Mouse (Mus musculus): ENCODE measurements around the gene Zdhhc8.

Zdhhc8 gene

GRCm38 (mm10) chr16:18231047-18231446 lies 3.9 kb downstream of the Zdhhc8 start:
- DNase-seq (ENCODE audit: low read depth, low spot score): no peak

- DNase-seq (ENCODE audit: low read depth, low spot score): no peak
Measured at GRCm38 (mm10) chr16:18230617-18231016, 4.3 kb downstream of the Zdhhc8 start.

- DNase-seq (ENCODE audit: low read depth, low spot score): peak; percentile 77
Measured at GRCm38 (mm10) chr16:18229622-18230021, 5.3 kb downstream of the Zdhhc8 start.

GRCm38 (mm10) chr16:18228856-18229255 lies 6.1 kb downstream of the Zdhhc8 start:
- DNase-seq (ENCODE audit: low read depth, low spot score): no peak

GRCm38 (mm10) chr16:18227897-18228422 lies 7.0 kb downstream of the Zdhhc8 start:
- DNase-seq (ENCODE audit: low read depth, low spot score): no peak

GRCm38 (mm10) chr16:18227187-18227586 lies 7.7 kb downstream of the Zdhhc8 start:
- DNase-seq (ENCODE audit: low read depth, low spot score): no peak

GRCm38 (mm10) chr16:18222188-18222587 lies 12.7 kb downstream of the Zdhhc8 start:
- DNase-seq (ENCODE audit: low read depth, low spot score): no peak

GRCm38 (mm10) chr16:18221543-18221898 lies 13.4 kb downstream of the Zdhhc8 start:
- DNase-seq (ENCODE audit: low read depth, low spot score): no peak

GRCm38 (mm10) chr16:18220856-18221542 lies 13.9 kb downstream of the Zdhhc8 start:
- DNase-seq (ENCODE audit: low read depth, low spot score): no peak

- no peak for DNase-seq (ENCODE audit: low read depth, low spot score)
Measured at GRCm38 (mm10) chr16:18220001-18220400, 14.9 kb downstream of the Zdhhc8 start.

GRCm38 (mm10) chr16:18218580-18218996 lies 16.3 kb downstream of the Zdhhc8 start:
- no peak for DNase-seq (ENCODE audit: low read depth, low spot score)

- no peak for DNase-seq (ENCODE audit: low read depth, low spot score)
Measured at GRCm38 (mm10) chr16:18217579-18217978, 17.4 kb downstream of the Zdhhc8 start, which contains the start of gene Ccdc188. Gene Ccdc188 (plus strand): TSS chr16:18217879.

GRCm38 (mm10) chr16:18214858-18215257 lies 20.1 kb downstream of the Zdhhc8 start:
- DNase-seq (ENCODE audit: low read depth, low spot score): no peak

- no peak for DNase-seq (ENCODE audit: low read depth, low spot score)
Measured at GRCm38 (mm10) chr16:18213689-18214088, 21.2 kb downstream of the Zdhhc8 start.

GRCm38 (mm10) chr16:18211417-18212171 lies 23.3 kb downstream of the Zdhhc8 start:
- DNase-seq (ENCODE audit: low read depth, low spot score): no peak

GRCm38 (mm10) chr16:18210701-18211416 lies 24.1 kb downstream of the Zdhhc8 start:
- DNase-seq (ENCODE audit: low read depth, low spot score): no peak

GRCm38 (mm10) chr16:18203430-18204091 lies 31.4 kb downstream of the Zdhhc8 start:
- no peak for DNase-seq (ENCODE audit: low read depth, low spot score)

- DNase-seq (ENCODE audit: low read depth, low spot score): no peak
Measured at GRCm38 (mm10) chr16:18202061-18202460, 32.9 kb downstream of the Zdhhc8 start.

GRCm38 (mm10) chr16:18201620-18202019 lies 33.3 kb downstream of the Zdhhc8 start:
- no peak for DNase-seq (ENCODE audit: low read depth, low spot score)

- no peak for DNase-seq (ENCODE audit: low read depth, low spot score)
Measured at GRCm38 (mm10) chr16:18200062-18200461, 34.9 kb downstream of the Zdhhc8 start.

GRCm38 (mm10) chr16:18198365-18199098 lies 36.4 kb downstream of the Zdhhc8 start:
- DNase-seq (ENCODE audit: low read depth, low spot score): no peak
